Mouse (Mus musculus): ENCODE data around the gene Mettl24.
"Not testable (repeated sequence)": the region's sequence is repeated elsewhere in the genome, so short reads cannot be mapped to it uniquely, and the experiment has no call there.

Gene Mettl24

GRCm38 (mm10) chr10:40809411-40809910 is 126.4 kb downstream of the Mettl24 start:
- in situ Hi-C loops (cut with MboI), result not testable (repeated sequence)

DNA sequence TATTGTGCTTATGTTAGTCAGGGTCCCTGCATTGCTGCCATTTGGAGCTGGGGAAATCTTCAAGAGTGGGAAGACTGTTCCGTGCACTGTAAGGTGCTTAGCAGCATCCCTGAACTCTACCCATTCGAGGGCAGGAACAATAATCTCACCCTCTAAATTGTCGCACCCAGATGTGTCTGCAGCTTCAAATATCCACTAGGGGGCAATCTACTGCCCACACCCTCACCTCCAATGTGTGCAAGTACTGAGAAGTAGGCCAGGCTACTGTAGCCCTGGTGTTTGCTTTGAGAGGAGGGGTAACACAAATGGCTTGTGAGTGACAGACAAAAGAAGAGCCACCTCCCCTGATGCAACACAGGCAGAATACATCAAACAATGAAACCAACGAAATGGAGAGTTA is 130.5 kb downstream of the Mettl24 start:
- in situ Hi-C loops (cut with MboI), result no loop called here

GRCm38 (mm10) chr10:40816471-40816870 is 133.4 kb downstream of the Mettl24 start:
- in situ Hi-C loops (cut with MboI), result no loop called here

- in situ Hi-C loops (cut with MboI), result no loop called here
Measured at GRCm38 (mm10) chr10:40825952-40826351, 142.9 kb downstream of the Mettl24 start.

DNA sequence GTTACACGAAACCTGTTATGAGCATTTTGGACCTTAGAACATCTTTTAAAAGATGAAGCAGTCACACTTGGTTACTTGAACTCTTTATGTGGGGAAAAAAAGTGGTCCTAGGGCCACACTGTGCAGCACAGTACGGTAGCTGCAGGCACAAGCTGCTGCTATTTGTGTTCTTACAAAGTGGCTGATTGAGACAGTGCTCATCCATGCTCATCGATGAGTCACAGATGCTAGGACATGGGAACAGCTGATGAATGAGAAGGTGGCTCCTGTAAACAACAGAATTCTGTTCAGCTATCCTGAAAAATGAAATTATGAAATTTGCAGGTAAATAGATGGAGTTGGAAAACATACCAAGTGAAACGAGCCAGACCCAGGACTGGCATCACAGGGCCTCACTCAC is 144.6 kb downstream of the Mettl24 start:
- in situ Hi-C loops (cut with MboI), result no loop called here

DNA sequence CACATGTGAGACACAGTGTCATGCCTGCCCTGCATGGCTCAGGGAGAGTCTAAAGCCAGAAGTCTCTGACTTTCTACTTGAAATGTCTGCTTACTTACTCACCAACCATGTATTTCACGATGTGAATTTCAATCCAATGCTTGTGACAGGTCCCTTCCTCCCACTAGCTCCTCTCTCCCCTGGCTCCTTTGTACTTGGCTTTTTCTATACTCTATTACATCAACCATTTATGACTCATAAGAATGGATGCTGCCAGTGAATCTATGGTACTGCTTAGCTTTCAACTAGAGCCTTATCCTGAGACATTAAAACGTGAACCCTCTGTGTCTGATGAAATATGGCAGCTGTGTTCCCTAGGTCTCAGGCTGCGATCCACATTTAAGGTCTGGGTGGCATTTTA is 147.2 kb downstream of the Mettl24 start:
- in situ Hi-C loops (cut with MboI), result no loop called here

- in situ Hi-C loops (cut with MboI), result no loop called here
Measured at GRCm38 (mm10) chr10:40831267-40831666, 148.2 kb downstream of the Mettl24 start.

DNA sequence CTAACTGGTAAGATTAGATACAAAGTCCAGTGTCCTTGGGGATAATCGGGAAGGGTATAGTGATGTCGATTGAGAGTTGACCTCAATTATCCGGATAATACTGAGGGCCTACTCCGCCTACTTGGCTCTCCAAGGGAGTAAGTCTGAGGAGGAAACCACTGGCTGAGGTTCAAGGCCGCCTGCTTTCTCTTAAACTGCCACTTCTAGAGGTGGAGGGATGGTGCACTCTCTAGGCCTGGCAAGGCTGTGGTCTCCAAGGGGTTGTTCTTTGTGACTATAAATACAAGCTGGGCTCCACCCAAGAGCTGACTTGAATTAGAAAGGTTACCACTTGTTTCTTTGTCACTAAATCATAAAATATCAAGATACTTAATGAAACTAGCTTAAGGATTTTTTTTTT is 157.0 kb downstream of the Mettl24 start:
- in situ Hi-C loops (cut with MboI), result no loop called here

DNA sequence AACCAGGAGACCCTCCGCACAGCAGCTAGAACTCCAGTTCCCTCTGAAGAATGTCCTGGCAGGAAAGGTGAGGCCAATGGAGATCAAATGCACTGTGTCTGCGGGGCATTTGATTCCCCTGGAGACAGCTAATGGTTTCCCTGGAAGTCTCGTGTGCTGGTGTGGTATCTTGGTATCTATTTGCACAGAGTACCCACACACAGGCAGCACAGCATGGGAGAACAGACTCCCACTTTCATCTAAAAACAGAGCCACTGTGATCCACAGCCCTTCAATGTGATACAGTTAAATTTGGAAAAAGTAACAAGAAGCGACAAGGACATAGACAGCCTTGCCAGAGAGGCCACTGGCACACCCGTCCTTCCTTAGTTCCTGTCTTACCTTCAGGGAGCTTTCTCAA is 160.8 kb downstream of the Mettl24 start:
- in situ Hi-C loops (cut with MboI), result no loop called here

DNA sequence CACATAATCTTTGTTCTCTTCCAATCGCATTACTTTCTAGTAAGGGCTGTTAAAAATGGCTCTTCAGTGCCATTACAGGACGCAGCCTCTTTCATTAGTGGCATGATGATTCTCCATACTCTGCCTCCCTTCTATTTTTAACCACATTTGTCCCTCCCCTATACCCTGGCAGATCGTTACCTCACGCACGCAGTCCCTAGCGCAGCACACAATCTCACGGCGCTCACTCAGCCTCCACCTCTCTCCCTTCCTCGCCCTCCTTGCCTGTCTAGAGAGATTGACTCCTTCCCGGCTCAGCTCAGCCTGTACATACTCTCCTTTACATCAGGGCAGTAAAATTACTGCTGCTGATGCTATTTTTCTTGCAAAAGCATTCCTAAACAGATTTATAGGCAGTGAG is 161.5 kb downstream of the Mettl24 start:
- in situ Hi-C loops (cut with MboI), result no loop called here

GRCm38 (mm10) chr10:40845626-40846025 is 162.5 kb downstream of the Mettl24 start:
- in situ Hi-C loops (cut with MboI), result no loop called here

DNA sequence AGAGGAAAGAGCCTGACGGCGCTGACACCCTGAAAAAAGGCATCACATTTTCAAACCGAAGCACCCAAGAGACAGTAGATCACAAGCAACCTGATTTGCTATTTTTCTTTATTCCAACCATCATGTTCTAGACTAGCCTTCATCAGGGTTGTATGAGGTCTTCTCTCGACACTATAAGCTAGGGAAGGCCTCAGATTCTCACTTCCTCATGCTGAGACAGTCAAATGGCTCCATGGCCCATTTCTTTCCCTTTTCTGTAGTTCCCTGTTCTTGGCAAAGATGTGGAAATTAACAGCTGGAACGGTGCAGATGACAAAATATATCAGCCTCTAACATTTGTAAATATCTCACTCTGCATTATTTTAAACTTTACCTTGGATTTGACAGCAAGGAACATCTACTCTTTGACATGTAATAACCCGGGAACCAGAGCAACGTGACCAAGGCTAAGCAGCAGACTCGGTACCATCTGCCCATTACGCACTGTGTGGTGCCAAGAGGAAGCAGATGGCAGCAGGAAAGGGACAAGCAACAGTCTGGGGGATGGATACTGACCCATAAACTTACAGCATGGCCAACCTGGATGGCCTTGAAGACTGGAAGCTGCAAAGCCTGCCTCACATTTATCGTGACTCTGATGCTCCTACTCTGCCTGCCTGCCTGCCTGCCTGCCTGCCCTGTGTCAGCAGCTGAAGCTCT is 164.2 kb downstream of the Mettl24 start:
- in situ Hi-C loops (cut with MboI), result no loop called here

DNA sequence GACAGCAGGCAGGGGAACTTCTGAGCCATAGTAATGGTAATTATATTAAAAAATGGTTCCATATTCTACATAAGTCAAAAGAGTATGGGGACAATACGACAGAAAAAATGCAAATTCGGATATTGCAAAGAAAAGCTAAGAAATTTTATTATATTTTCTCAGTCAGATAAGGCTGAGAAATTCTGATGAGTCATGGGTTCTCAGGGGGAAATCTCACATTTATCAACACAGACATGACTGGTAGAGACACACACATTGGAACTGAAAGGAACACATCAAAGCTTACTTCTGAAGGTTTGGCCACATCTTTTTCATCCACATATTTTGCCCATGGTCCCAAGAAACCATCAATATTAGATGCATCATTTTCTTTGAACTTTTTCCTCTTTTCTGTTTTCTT is 167.6 kb downstream of the Mettl24 start:
- in situ Hi-C loops (cut with MboI), result no loop called here

DNA sequence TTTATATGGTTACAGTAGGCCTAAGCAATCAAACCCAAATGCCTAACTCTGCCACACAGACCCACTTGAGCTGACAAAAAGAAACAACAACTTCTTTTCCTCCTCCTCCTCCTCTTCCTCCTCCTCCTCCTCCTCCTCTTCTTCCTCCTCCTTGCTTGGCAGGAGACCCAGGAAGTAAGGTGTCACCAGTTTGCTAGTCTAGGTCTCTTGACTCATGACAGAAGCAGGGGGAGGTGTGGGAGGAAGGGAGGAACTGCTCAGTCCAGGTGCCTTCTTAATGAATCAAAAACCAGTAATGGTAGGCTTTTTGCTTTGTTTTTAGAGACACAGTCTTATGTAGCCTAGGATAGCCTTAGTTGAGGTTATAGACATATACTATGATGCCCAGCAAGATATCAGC is 168.1 kb downstream of the Mettl24 start:
- in situ Hi-C loops (cut with MboI), result no loop called here

DNA sequence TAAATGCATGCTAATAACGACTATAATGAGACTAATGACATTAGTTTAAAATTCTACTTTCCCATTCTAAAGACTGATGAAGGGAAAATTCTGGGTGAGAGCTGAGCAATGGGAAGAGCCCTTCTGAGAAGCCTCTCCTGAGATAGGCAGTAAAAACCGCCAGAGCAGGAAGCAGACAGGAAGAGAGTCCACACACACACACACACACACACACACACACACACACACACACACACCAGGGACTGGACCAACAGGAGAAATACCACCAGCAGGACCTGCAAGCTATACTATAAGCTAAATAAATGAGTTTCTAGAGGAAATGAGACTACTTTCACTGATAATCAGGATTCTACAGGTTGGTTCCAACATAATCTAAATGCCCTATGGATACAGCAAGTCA is 172.5 kb downstream of the Mettl24 start:
- in situ Hi-C loops (cut with MboI), result no loop called here

DNA sequence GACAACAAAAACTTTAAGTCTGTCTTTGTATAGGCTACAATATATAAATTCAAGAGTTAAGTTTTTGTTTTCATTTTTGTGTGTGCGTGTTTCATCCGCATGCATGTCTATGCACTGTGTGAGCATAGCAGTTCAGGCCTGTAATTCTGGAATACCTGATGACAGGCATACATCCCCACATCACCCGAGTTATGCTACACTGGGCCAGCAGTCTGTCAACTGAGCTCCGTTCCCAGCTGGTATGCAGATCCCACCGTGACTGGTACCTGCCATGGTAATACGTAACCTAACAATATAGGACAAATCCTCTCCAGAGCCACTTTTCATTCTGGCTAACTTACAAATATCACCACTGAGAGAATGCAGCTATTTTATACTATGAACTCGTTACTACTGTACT is 173.6 kb downstream of the Mettl24 start:
- in situ Hi-C loops (cut with MboI), result no loop called here

- in situ Hi-C loops (cut with MboI), result no loop called here
Measured at GRCm38 (mm10) chr10:40857599-40857998, 174.5 kb downstream of the Mettl24 start.

Measured in mature B cell (primary cell).